Mouse (Mus musculus) embryonic facial prominence, embryonic 12.5 days (tissue): ENCODE results near the gene Hhat. TPM values are rescaled to one million over a fixed set of nuclear protein-coding genes. Genes with fewer than 3 reads are reported as not detected.
A peak's percentile ranks its signal among the peaks of the same experiment; 100 is the strongest.

ENCODE experiments used
- ATAC-seq: fragments of 200-750 bp; cut with Nextera tagmentation; 2 replicates; pipeline ENCODE4 v1.8.0; 2017; ENCODE audit not compliant: insufficient number of reproducible peaks, insufficient read depth, low FRiP score, low TSS enrichment
- H3K27ac ChIP-seq: fragments of 300-500 bp; sonication (generic); 2 replicates; pipeline ENCODE4 v1.5.1; 2016; ENCODE audit warnings: mild to moderate bottlenecking
- H3K27me3 ChIP-seq: fragments of 300-500 bp; sonication (generic); 2 replicates; pipeline ENCODE4 v1.6.1; 2016; ENCODE audit warnings: mild to moderate bottlenecking, moderate library complexity
- H3K36me3 ChIP-seq: fragments of 300-500 bp; sonication (generic); 2 replicates; pipeline ENCODE4 v1.6.1; 2016; ENCODE audit warnings: mild to moderate bottlenecking
- H3K4me1 ChIP-seq: fragments of 300-500 bp; sonication (generic); 2 replicates; pipeline ENCODE4 v1.6.1; 2016
- H3K4me2 ChIP-seq: fragments of 300-500 bp; sonication (generic); replicated peaks from 2 replicates; pipeline ENCODE4 v1.6.1; 2016; ENCODE audit warnings: mild to moderate bottlenecking, moderate library complexity
- H3K4me3 ChIP-seq: fragments of 300-500 bp; sonication (generic); 2 replicates; pipeline ENCODE4 v1.5.1; 2016; ENCODE audit warnings: mild to moderate bottlenecking
- H3K9ac ChIP-seq: fragments of 300-500 bp; sonication (generic); 2 replicates; pipeline ENCODE4 v1.6.1; 2016; ENCODE audit warnings: mild to moderate bottlenecking, moderate library complexity
- H3K9me3 ChIP-seq: fragments of 300-500 bp; sonication (generic); 2 replicates; pipeline ENCODE4 v1.6.1; 2016; ENCODE audit warnings: mild to moderate bottlenecking, moderate library complexity
- whole genome bisulfite sequencing: fragments of 180-500 bp; shearing (Covaris S2); methylation state at CpG from one replicate; pipeline ENCODE4 v1.1.7; 2016; 5-methylcytosine and 5-hydroxymethylcytosine counted together
- polyA plus RNA-seq: library from polyadenylated mRNA; unstranded; fragments of >200 nt; fragmentation: Nextera tagmentation; extraction: Ambion mirVana; gene quantifications from 2 replicates; pipeline ENCODE4 v1.2.1, GENCODE M21; 2016

Hhat gene
- polyA plus RNA-seq, 1 experiment from 2014 or later, result 10.4 TPM

- Histone ChIP-seq H3K4me3 (no peak overlapping the region), H3K4me1 (no peaks in the 10 kb centered on the region), H3K4me2 (no peak overlapping the region), H3K27ac (no peak overlapping the region), H3K27me3 (no peaks in the 10 kb centered on the region), H3K36me3 (0 out of 2 replicates have a peak, but pooled peaks cover 3% of the 10 kb centered on the region), H3K9ac (no peak overlapping the region), H3K9me3 (no peaks in the 10 kb centered on the region)
- WGBS, result 65% methylated on average over 5 of the region's 5 CpGs
- ATAC-seq, result no peak
Observed at GRCm38 (mm10) chr1:192677236-192677635, 93.8 kb downstream of the Hhat start.

GRCm38 (mm10) chr1:192663608-192664007 lies 107.4 kb downstream of the Hhat start:
- WGBS, result 48% methylated on average over 4 of the region's 4 CpGs
- no peak overlapping the region for H3K27ac ChIP-seq
- no peak for ATAC-seq

GRCm38 (mm10) chr1:192663092-192663491 lies 107.9 kb downstream of the Hhat start:
- Histone ChIP-seq H3K4me3 (no peak overlapping the region), H3K36me3 (no peaks in the 10 kb centered on the region), H3K27ac (no peak overlapping the region), H3K27me3 (no peaks in the 10 kb centered on the region), H3K4me2 (no peak overlapping the region), H3K4me1 (no peaks in the 10 kb centered on the region), H3K9me3 (no peaks in the 10 kb centered on the region), H3K9ac (no peak overlapping the region)
- no peak for ATAC-seq
- 82% methylated on average over 5 of the region's 5 CpGs for WGBS

More at GRCm38 (mm10) chr1:192663608-192664007, 107.4 kb downstream of the Hhat start:
- no peak overlapping the region for H3K4me2 ChIP-seq
- no peak overlapping the region for H3K9ac ChIP-seq
- H3K4me1 ChIP-seq, result no peaks in the 10 kb centered on the region
- no peak overlapping the region for H3K4me3 ChIP-seq
- H3K36me3 ChIP-seq, result no peaks in the 10 kb centered on the region
- H3K9me3 ChIP-seq, result no peaks in the 10 kb centered on the region
- H3K27me3 ChIP-seq, result no peaks in the 10 kb centered on the region

GRCm38 (mm10) chr1:192661612-192662011 lies 109.4 kb downstream of the Hhat start:
- no peak for ATAC-seq
- Histone ChIP-seq H3K27me3 (no peaks in the 10 kb centered on the region), H3K9me3 (no peaks in the 10 kb centered on the region), H3K36me3 (no peaks in the 10 kb centered on the region), H3K27ac (no peak overlapping the region), H3K4me1 (no peaks in the 10 kb centered on the region), H3K4me3 (no peak overlapping the region), H3K4me2 (no peak overlapping the region), H3K9ac (no peak overlapping the region)

- Histone ChIP-seq H3K27me3 (no peaks in the 10 kb centered on the region), H3K27ac (no peak overlapping the region), H3K4me1 (no peaks in the 10 kb centered on the region), H3K4me3 (no peak overlapping the region), H3K9me3 (no peaks in the 10 kb centered on the region), H3K36me3 (no peaks in the 10 kb centered on the region), H3K9ac (no peak overlapping the region), H3K4me2 (no peak overlapping the region)
- 88% methylated on average over 6 of the region's 6 CpGs for WGBS
- no peak for ATAC-seq
Observed at GRCm38 (mm10) chr1:192657417-192657816, 113.6 kb downstream of the Hhat start.

- H3K4me2 ChIP-seq, result no peak overlapping the region
- no peaks in the 10 kb centered on the region for H3K9me3 ChIP-seq
- H3K36me3 ChIP-seq, result no peaks in the 10 kb centered on the region
- no peaks in the 10 kb centered on the region for H3K27me3 ChIP-seq
- WGBS, result 52% methylated on average over 8 of the region's 8 CpGs
- H3K4me1 ChIP-seq, result peaks cover 11% of the 10 kb centered on the region; the same call in 1 of the 2 replicates
- H3K9ac ChIP-seq, result no peak overlapping the region
- no peak for ATAC-seq
- no peak overlapping the region for H3K27ac ChIP-seq
- H3K4me3 ChIP-seq, result no peak overlapping the region
Observed at GRCm38 (mm10) chr1:192651981-192652605, 118.9 kb downstream of the Hhat start.

GRCm38 (mm10) chr1:192650586-192650985 lies 120.4 kb downstream of the Hhat start:
- Histone ChIP-seq H3K9ac (no peak overlapping the region), H3K4me2 (no peak overlapping the region), H3K4me3 (no peak overlapping the region), H3K9me3 (no peaks in the 10 kb centered on the region), H3K4me1 (peaks cover 16% of the 10 kb centered on the region; the same call in 1 of the 2 replicates), H3K27me3 (no peaks in the 10 kb centered on the region), H3K27ac (no peak overlapping the region), H3K36me3 (no peaks in the 10 kb centered on the region)
- 73% methylated on average over 7 of the region's 7 CpGs for WGBS
- no peak for ATAC-seq

GRCm38 (mm10) chr1:192650023-192650422 lies 121.0 kb downstream of the Hhat start:
- no peak overlapping the region for H3K4me2 ChIP-seq
- WGBS, result 74% methylated on average over 4 of the region's 4 CpGs

GRCm38 (mm10) chr1:192649233-192649632 lies 121.8 kb downstream of the Hhat start:
- Histone ChIP-seq H3K9ac (no peak overlapping the region), H3K4me1 (peaks cover 16% of the 10 kb centered on the region; the same call in 1 of the 2 replicates), H3K4me2 (no peak overlapping the region), H3K4me3 (no peak overlapping the region), H3K36me3 (no peaks in the 10 kb centered on the region), H3K27ac (no peak overlapping the region), H3K27me3 (no peaks in the 10 kb centered on the region), H3K9me3 (no peaks in the 10 kb centered on the region)
- 74% methylated on average over 3 of the region's 3 CpGs for WGBS
- no peak for ATAC-seq

More at GRCm38 (mm10) chr1:192650023-192650422, 121.0 kb downstream of the Hhat start:
- Histone ChIP-seq H3K9ac (no peak overlapping the region), H3K27ac (no peak overlapping the region), H3K36me3 (no peaks in the 10 kb centered on the region), H3K4me1 (peaks cover 16% of the 10 kb centered on the region; the same call in 1 of the 2 replicates), H3K4me3 (no peak overlapping the region), H3K9me3 (no peaks in the 10 kb centered on the region), H3K27me3 (no peaks in the 10 kb centered on the region)
- no peak for ATAC-seq

- Histone ChIP-seq H3K4me3 (no peak overlapping the region), H3K27ac (0 out of 2 replicates have a peak overlapping the region, but pooled peaks have one; percentile 36), H3K9ac (no peak overlapping the region), H3K4me1 (peaks cover 16% of the 10 kb centered on the region; the same call in 1 of the 2 replicates), H3K9me3 (no peaks in the 10 kb centered on the region), H3K27me3 (no peaks in the 10 kb centered on the region), H3K4me2 (no peak overlapping the region), H3K36me3 (no peaks in the 10 kb centered on the region)
- no peak for ATAC-seq
- WGBS, result 17% methylated on average over 2 of the region's 2 CpGs
Observed at GRCm38 (mm10) chr1:192647361-192647760, 123.7 kb downstream of the Hhat start.

- H3K9me3 ChIP-seq, result no peaks in the 10 kb centered on the region
- no peak overlapping the region for H3K27ac ChIP-seq
- H3K4me2 ChIP-seq, result no peak overlapping the region
- no peaks in the 10 kb centered on the region for H3K27me3 ChIP-seq
- no peak overlapping the region for H3K9ac ChIP-seq
- H3K36me3 ChIP-seq, result no peaks in the 10 kb centered on the region
- ATAC-seq, result no peak
- WGBS, result 90% methylated on average over 2 of the region's 2 CpGs
- peaks cover 6% of the 10 kb centered on the region; the same call in 1 of the 2 replicates for H3K4me1 ChIP-seq
- H3K4me3 ChIP-seq, result no peak overlapping the region
Observed at GRCm38 (mm10) chr1:192642126-192642525, 128.9 kb downstream of the Hhat start.

GRCm38 (mm10) chr1:192639175-192639574 lies 131.8 kb downstream of the Hhat start:
- H3K27me3 ChIP-seq, result no peaks in the 10 kb centered on the region
- no peak overlapping the region for H3K9ac ChIP-seq
- no peaks in the 10 kb centered on the region for H3K4me1 ChIP-seq
- H3K36me3 ChIP-seq, result no peaks in the 10 kb centered on the region
- ATAC-seq, result no peak
- H3K4me2 ChIP-seq, result no peak overlapping the region
- H3K27ac ChIP-seq, result no peak overlapping the region
- H3K9me3 ChIP-seq, result no peaks in the 10 kb centered on the region
- no peak overlapping the region for H3K4me3 ChIP-seq
- WGBS, result 67% methylated on average over 3 of the region's 3 CpGs
